Mouse (Mus musculus) bone marrow macrophage, adult 2 months (primary cell): ENCODE measurements at regions not wholly inside any gene's neighbourhood (a gene's known extent, or its start where the extent isn't known, plus 50 kb on each side); places are given as distances from the start of the nearest gene placed in this dataset.

Experiments used
- CTCF ChIP-seq: IDR thresholded peaks from 2 replicates; pipeline ENCODE4 v1.5.1; 2012; ENCODE audit warnings: low read depth, mild to moderate bottlenecking, low read length, moderate library complexity
- POLR2A ChIP-seq: IDR thresholded peaks from 2 replicates; pipeline ENCODE4 v1.6.1; 2012; ENCODE audit warnings: mild to moderate bottlenecking, low read depth, low read length, borderline replicate concordance

- TF ChIP-seq CTCF, result no peak
- TF ChIP-seq POLR2A, result no peak
These were observed 286.1 kb upstream of the Ppargc1a start for GRCm38 (mm10) chr5:51853456-51854124.
